Mouse (Mus musculus) thymus, adult 2 months (tissue): Measurements from ENCODE around the gene Gdf11. TPM values are rescaled to one million over a fixed set of nuclear protein-coding genes. Genes with fewer than 3 reads are reported as not detected.

Experiments used
- DNase-seq: peaks from one replicate; pipeline ENCODE4 v3.0.0; 2021
- H3K27ac ChIP-seq: fragments of 200-500 bp; 2 replicates; pipeline ENCODE4 v1.5.1; 2012; ENCODE audit warnings: low read length, control low read depth; ENCODE audit not compliant: control insufficient read depth, insufficient read depth
- H3K27me3 ChIP-seq: fragments of 200-500 bp; 2 replicates; pipeline ENCODE4 v1.6.1; 2012; ENCODE audit warnings: mild to moderate bottlenecking, low read length, moderate library complexity, mixed read lengths; ENCODE audit not compliant: control insufficient read depth, insufficient read depth
- H3K36me3 ChIP-seq: fragments of 200-500 bp; 2 replicates; pipeline ENCODE4 v1.6.1; 2012; ENCODE audit warnings: mild to moderate bottlenecking, low read length, moderate library complexity; ENCODE audit not compliant: control insufficient read depth, insufficient read depth
- H3K4me1 ChIP-seq: fragments of 200-500 bp; replicated peaks from 2 replicates; pipeline ENCODE4 v1.6.1; 2012; ENCODE audit warnings: low read length; ENCODE audit not compliant: control insufficient read depth, insufficient read depth
- H3K4me3 ChIP-seq: fragments of 200-500 bp; 2 replicates; pipeline ENCODE4 v1.5.1; 2012; ENCODE audit warnings: mild to moderate bottlenecking, low read length, control low read depth, moderate library complexity; ENCODE audit not compliant: control insufficient read depth, insufficient read depth
- CTCF ChIP-seq: fragments of 200-500 bp; IDR thresholded peaks from 2 replicates; pipeline ENCODE4 v1.5.1; 2012; ENCODE audit warnings: mild to moderate bottlenecking, control low read depth, low read length, moderate library complexity, borderline replicate concordance; ENCODE audit not compliant: control insufficient read depth, poor library complexity, insufficient read depth; ENCODE audit errors: extremely low read depth
- POLR2A ChIP-seq: fragments of 200-500 bp; IDR thresholded peaks from 2 replicates; pipeline ENCODE4 v1.6.1; 2012; ENCODE audit warnings: mild to moderate bottlenecking, low read length, control low read depth, moderate library complexity; ENCODE audit not compliant: control insufficient read depth, poor library complexity, insufficient read depth; ENCODE audit errors: extremely low read depth
- WGBS: fragments of 180-500 bp; shearing (Covaris S2); methylation state at CpG from one replicate; pipeline ENCODE4 v1.1.7; 2018; 5-methylcytosine and 5-hydroxymethylcytosine counted together
- polyA plus RNA-seq: library from polyadenylated mRNA; depleted of rRNA; stranded (reverse); fragments of >200 nt; gene quantifications from 2 replicates; pipeline ENCODE4 v1.2.3, GENCODE M21; 2012

The Gdf11 gene
- polyA plus RNA-seq, 1 experiment, result 5.8 TPM

DNA sequence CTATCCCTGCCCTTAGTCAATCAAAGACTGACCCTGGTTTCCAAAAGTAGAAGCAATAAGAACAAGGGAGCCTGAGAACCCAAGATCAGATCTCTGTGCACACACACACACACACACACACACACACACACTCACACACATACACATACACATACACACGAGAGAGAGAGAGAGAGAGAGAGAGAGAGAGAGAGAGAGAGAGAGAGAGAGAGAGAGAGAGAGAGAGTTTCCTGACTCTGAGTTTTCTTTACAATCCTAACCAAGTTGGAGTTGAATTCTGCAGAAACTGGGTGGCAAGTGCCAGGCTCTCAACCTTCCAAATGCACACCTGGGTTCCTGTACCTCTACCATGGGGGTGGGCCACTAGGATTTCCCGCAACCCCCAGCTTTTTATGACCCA, 1.7 kb downstream of the Gdf11 start:
- TF ChIP-seq CTCF, result no peak
- no peak for TF ChIP-seq POLR2A
- Histone ChIP-seq H3K27ac (no peak overlapping the region), H3K4me3 (no peak overlapping the region), H3K27me3 (peaks cover 2% of the 10 kb centered on the region; the same call in 1 of the 2 replicates), H3K4me1 (peaks cover 19% of the 10 kb centered on the region), H3K36me3 (no peaks in the 10 kb centered on the region)
- WGBS, result 81% methylated on average over 1 of the region's 2 CpGs
- no peak for DNase-seq

GRCm38 (mm10) chr10:128888941-128889827, 2.3 kb downstream of the Gdf11 start:
- no peak for DNase-seq
- Histone ChIP-seq H3K36me3 (no peaks in the 10 kb centered on the region), H3K4me1 (peaks cover 19% of the 10 kb centered on the region), H3K27ac (no peak overlapping the region), H3K4me3 (no peak overlapping the region), H3K27me3 (no peaks in the 10 kb centered on the region)
- WGBS, result 26% methylated on average over 7 of the region's 7 CpGs
- TF ChIP-seq POLR2A, result no peak
- no peak for TF ChIP-seq CTCF

- Histone ChIP-seq H3K27ac (no peak overlapping the region), H3K27me3 (no peaks in the 10 kb centered on the region), H3K4me1 (no peaks in the 10 kb centered on the region), H3K36me3 (peaks cover 16% of the 10 kb centered on the region), H3K4me3 (no peak overlapping the region)
- no peak for TF ChIP-seq POLR2A
- TF ChIP-seq CTCF, result no peak
- 98% methylated on average over 5 of the region's 5 CpGs for WGBS
- DNase-seq, result no peak
Measured at GRCm38 (mm10) chr10:128882067-128882466, 9.5 kb downstream of the Gdf11 start.

GRCm38 (mm10) chr10:128878811-128879210, 12.7 kb downstream of the Gdf11 start:
- no peaks in the 10 kb centered on the region for H3K4me1 ChIP-seq
- 94% methylated on average over 2 of the region's 2 CpGs for WGBS
- no peak overlapping the region for H3K27ac ChIP-seq
- peaks cover 33% of the 10 kb centered on the region for H3K36me3 ChIP-seq
- TF ChIP-seq POLR2A, result no peak
- TF ChIP-seq CTCF, result no peak
- DNase-seq, result no peak
- H3K4me3 ChIP-seq, result no peak overlapping the region
- no peaks in the 10 kb centered on the region for H3K27me3 ChIP-seq

DNA sequence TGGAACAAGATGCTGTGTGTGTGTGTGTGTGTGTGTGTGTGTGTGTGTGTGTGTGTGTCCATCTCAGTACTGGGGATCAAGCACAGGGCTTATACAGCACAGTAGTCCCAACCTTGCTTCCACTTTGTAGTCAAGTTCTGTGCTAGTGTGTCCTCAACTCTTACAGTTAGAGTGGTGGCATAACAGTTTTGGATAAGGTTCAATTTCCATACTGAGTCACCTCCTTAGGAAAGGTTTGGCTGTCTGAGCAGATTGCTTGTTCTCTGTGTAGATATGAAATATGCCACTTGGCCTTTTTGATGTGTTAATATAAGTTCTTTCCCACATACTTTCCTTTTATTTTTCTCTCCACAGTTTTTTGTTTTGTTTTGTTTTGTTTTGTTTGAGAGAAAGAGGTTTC, 13.2 kb downstream of the Gdf11 start:
- H3K36me3 ChIP-seq, result peaks cover 39% of the 10 kb centered on the region
- H3K4me3 ChIP-seq, result no peak overlapping the region
- no peak for DNase-seq
- H3K27me3 ChIP-seq, result no peaks in the 10 kb centered on the region
- H3K4me1 ChIP-seq, result no peaks in the 10 kb centered on the region
- TF ChIP-seq POLR2A (no peak), CTCF (no peak)
- no peak overlapping the region for H3K27ac ChIP-seq

GRCm38 (mm10) chr10:128870341-128870740, 21.2 kb downstream of the Gdf11 start:
- 87% methylated on average over 3 of the region's 3 CpGs for WGBS
- H3K36me3 ChIP-seq, result peaks cover 41% of the 10 kb centered on the region
- no peaks in the 10 kb centered on the region for H3K27me3 ChIP-seq
- no peak overlapping the region for H3K4me3 ChIP-seq
- H3K27ac ChIP-seq, result no peak overlapping the region
- H3K4me1 ChIP-seq, result no peaks in the 10 kb centered on the region
- no peak for DNase-seq
- TF ChIP-seq POLR2A (no peak), CTCF (no peak)

DNA sequence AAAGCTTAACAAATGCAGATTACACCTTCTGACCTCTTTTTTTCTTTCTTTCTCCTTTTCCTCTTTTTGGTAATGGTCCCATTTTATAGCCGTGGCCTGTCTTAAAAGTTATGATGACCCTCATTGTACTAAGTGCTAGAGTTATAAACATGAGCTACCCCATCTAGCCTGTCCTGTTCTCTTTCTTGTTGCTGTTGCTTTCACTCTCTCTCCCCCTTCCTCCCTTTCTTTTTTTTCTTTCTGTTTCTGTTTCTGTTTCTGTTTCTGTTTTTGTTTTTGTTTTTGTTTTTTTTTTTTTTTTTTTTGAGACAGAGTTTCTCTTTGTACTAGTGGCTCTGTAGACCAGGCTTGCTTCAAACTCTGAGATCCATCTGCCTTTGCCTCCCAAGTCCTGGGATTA, 25.0 kb downstream of the Gdf11 start:
- WGBS, result 97% methylated on average over 1 of the region's 1 CpGs
- H3K27ac ChIP-seq, result no peak overlapping the region
- H3K27me3 ChIP-seq, result no peaks in the 10 kb centered on the region
- peaks cover 31% of the 10 kb centered on the region; the same call in 1 of the 2 replicates for H3K36me3 ChIP-seq
- no peak overlapping the region for H3K4me3 ChIP-seq
- TF ChIP-seq CTCF (no peak), POLR2A (no peak)
- no peaks in the 10 kb centered on the region for H3K4me1 ChIP-seq
- no peak for DNase-seq

GRCm38 (mm10) chr10:128866042-128866441, 25.5 kb downstream of the Gdf11 start:
- 95% methylated on average over 3 of the region's 3 CpGs for WGBS
- Histone ChIP-seq H3K4me1 (no peaks in the 10 kb centered on the region), H3K4me3 (no peak overlapping the region), H3K36me3 (peaks cover 28% of the 10 kb centered on the region; the same call in 1 of the 2 replicates), H3K27me3 (no peaks in the 10 kb centered on the region), H3K27ac (no peak overlapping the region)
- no peak for DNase-seq
- TF ChIP-seq POLR2A (no peak), CTCF (no peak)
